Mouse (Mus musculus) large intestine, adult 2 months (tissue): ENCODE data around the gene Fam13c. TPM values are rescaled to one million over a fixed set of nuclear protein-coding genes. Genes with fewer than 3 reads are reported as not detected.
"Not testable (repeated sequence)": the region's sequence is repeated elsewhere in the genome, so short reads cannot be mapped to it uniquely, and the experiment has no call there.

Experiments used
- DNase-seq: peaks from one replicate; pipeline ENCODE4 v3.0.0-alpha.2; 2012; ENCODE audit warnings: low read depth, low spot score
- WGBS: fragments of 180-500 bp; shearing (Covaris S2); methylation state at CpG from one replicate; pipeline ENCODE4 v1.1.7; 2018; 5-methylcytosine and 5-hydroxymethylcytosine counted together
- polyA plus RNA-seq: library from polyadenylated mRNA; depleted of rRNA; stranded (reverse); fragments of >200 nt; gene quantifications from 2 replicates; pipeline ENCODE4 v1.2.3, GENCODE M21; 2012; rRNA removed

The Fam13c gene
- 0.49 and 0.64 TPM in 2 replicates for polyA plus RNA-seq

- WGBS: 18% methylated on average over 24 of the region's 24 CpGs
- no peak for DNase-seq
These were observed at the start of gene Fam13c for GRCm38 (mm10) chr10:70439676-70440521. Gene Fam13c (plus strand): TSS chr10:70440481.

DNA sequence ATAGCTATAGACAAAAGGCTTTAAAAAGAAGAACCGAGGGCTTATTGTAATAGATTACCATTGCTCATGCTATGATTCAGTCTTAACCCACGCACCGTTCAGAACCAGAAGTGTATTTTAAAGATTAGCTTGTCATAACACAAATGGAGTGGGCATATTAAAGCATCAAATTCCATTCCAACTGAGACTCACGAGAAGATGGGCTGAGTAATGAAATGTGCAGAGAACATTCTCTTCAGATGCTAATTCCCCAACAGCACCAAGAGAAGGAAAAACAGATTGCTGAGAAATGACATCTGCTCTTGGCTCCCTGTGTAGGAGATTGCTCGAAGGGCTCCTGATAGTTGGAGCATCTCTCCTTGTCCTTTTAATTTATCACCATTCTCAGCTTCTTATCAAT, 44.4 kb upstream of the Fam13c start:
- no peak for DNase-seq
- 69% methylated on average over 5 of the region's 5 CpGs for WGBS

DNA sequence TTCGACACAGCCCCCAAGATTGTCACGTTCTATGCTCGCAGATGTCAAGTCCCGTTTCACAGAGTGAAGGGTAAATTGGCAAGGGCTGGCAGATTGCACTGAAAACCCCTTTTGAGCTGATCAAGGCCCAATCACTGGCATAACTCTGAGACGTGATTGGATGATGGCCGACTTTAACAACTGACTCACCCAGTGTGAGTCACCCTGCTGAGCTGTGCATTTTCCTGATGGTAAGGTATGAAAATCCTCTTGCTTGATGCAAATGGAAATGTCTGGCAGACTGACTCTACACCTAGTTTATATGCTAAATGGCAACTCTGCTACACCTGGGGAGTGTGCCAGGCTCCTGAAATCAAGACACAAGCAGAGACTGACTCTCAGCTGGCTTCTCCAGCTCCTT, 42.1 kb upstream of the Fam13c start:
- no peak for DNase-seq
- WGBS: 87% methylated on average over 6 of the region's 6 CpGs

- WGBS: 78% methylated on average over 4 of the region's 4 CpGs
- no peak for DNase-seq
These were observed 38.3 kb upstream of the Fam13c start for GRCm38 (mm10) chr10:70402006-70402405.

DNA sequence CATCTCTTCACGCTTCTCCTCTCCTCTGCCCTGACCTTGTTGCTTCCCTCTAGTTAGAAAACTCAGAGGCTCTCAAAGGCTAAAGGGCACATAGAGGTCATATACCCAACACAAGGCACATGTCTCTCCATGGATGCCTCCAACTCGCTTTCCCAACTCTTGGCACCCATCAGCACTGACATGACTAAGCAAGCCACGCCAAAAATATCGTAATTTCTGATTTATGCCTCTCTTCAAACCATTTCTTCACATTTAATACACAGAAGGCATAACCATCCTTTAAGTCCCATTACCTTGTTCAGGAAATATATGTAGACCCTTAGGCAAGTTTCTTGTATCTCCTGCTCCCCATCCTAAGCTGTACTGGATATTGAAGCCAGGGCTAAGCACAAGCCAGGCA, 37.6 kb upstream of the Fam13c start:
- DNase-seq: no peak
- WGBS: 73% methylated on average over 4 of the region's 4 CpGs

- DNase-seq: no peak
- WGBS: 50% methylated on average over 6 of the region's 6 CpGs
These were observed 22.3 kb upstream of the Fam13c start for GRCm38 (mm10) chr10:70417811-70418486.

GRCm38 (mm10) chr10:70419282-70420264, 20.7 kb upstream of the Fam13c start:
- 67% methylated on average over 15 of the region's 15 CpGs for WGBS
- no peak for DNase-seq

GRCm38 (mm10) chr10:70426373-70426772, 13.9 kb upstream of the Fam13c start:
- no peak for DNase-seq
- WGBS: 64% methylated on average over 3 of the region's 3 CpGs

GRCm38 (mm10) chr10:70428121-70428662, 12.1 kb upstream of the Fam13c start:
- no peak for DNase-seq
- 67% methylated on average over 5 of the region's 5 CpGs for WGBS

- 92% methylated on average over 9 of the region's 9 CpGs for WGBS
- no peak for DNase-seq
These were observed 10.9 kb upstream of the Fam13c start for GRCm38 (mm10) chr10:70429341-70429740.

DNA sequence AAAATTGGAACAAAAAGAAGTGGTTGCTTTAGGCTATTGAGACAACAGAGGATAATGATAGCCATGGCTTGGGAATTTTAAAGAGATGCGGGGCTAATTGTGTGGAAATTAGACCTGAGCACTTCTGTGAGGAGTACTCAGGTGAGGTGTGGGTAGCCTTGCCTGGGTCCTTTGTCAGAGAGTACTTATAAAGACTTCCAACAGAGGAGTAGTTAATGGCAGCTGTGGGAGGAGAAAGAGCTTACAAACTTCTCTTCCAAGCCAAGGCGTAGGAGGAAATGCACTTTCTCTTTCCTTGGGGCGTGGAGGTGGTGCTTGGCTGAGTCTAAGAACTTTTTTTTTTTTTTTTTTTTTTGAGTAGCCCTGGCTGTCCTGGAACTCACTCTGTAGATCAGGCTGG, 6.9 kb upstream of the Fam13c start:
- no peak for DNase-seq
- 92% methylated on average over 3 of the region's 3 CpGs for WGBS

- WGBS: 83% methylated on average over 5 of the region's 5 CpGs
These were observed 6.5 kb upstream of the Fam13c start for GRCm38 (mm10) chr10:70433736-70434135.

GRCm38 (mm10) chr10:70436656-70437055, 3.6 kb upstream of the Fam13c start:
- 93% methylated on average over 4 of the region's 4 CpGs for WGBS
- no peak for DNase-seq

More at GRCm38 (mm10) chr10:70433736-70434135, 6.5 kb upstream of the Fam13c start:
- DNase-seq: not testable (repeated sequence)

GRCm38 (mm10) chr10:70437289-70437688, 3.0 kb upstream of the Fam13c start:
- 70% methylated on average over 5 of the region's 5 CpGs for WGBS
- DNase-seq: no peak

- 2% methylated on average over 44 of the region's 44 CpGs for WGBS
- no peak for DNase-seq
These were observed 569 bp downstream of the Fam13c start for GRCm38 (mm10) chr10:70440639-70441461.

- WGBS: 88% methylated on average over 2 of the region's 2 CpGs
- DNase-seq: no peak
These were observed 1.9 kb downstream of the Fam13c start for GRCm38 (mm10) chr10:70442156-70442555.

DNA sequence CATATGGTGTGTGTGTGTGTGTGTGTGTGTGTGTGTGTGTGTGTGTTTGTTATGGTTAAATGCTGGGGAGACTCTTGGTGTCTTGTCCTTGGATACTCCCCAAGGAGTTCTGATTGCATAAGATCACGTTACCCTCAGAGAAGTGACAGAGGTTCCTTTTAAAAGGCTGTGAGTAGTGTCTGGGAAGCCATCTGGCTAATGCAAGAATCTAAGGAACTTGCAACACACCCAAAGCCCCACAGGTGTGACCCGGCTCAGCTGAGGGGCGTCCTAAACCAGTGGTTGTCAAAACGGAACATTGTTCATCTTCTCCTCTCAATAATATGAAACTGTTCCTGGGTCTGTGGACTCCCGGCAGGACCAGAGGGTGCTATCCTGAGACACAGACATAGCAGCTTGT, 2.3 kb downstream of the Fam13c start:
- WGBS: 74% methylated on average over 5 of the region's 5 CpGs
- DNase-seq: no peak

DNA sequence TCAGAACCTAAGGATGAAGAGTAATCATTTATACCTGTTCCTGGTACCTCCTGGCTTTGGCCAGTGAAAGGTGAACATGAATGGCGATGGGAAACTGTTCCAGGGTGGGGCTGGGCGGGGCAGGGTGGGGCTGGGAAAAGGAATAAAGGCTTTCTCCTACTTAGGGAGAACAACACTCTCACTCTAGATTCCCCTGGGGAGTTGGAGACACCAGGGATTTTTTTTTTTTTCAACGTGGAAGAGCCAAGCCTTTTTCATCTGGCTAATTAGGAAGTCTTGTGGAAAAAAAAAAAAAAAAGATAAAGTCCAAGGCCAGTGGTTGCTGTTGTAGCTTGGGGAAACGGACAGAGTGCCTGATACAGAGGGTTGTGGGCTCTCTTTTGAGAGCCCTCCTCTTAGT, 7.5 kb downstream of the Fam13c start:
- DNase-seq: no peak
- WGBS: 38% methylated on average over 4 of the region's 4 CpGs

GRCm38 (mm10) chr10:70449206-70449605, 8.9 kb downstream of the Fam13c start:
- WGBS: 53% methylated on average over 8 of the region's 8 CpGs
- DNase-seq: no peak
